Mouse (Mus musculus): ENCODE results near the gene Tbc1d14. TPM values are rescaled to one million over a fixed set of nuclear protein-coding genes. Genes with fewer than 3 reads are reported as not detected.

Gene Tbc1d14
- polyA plus RNA-seq, 1 experiment from 2014 or later = 59.7 TPM

DNA sequence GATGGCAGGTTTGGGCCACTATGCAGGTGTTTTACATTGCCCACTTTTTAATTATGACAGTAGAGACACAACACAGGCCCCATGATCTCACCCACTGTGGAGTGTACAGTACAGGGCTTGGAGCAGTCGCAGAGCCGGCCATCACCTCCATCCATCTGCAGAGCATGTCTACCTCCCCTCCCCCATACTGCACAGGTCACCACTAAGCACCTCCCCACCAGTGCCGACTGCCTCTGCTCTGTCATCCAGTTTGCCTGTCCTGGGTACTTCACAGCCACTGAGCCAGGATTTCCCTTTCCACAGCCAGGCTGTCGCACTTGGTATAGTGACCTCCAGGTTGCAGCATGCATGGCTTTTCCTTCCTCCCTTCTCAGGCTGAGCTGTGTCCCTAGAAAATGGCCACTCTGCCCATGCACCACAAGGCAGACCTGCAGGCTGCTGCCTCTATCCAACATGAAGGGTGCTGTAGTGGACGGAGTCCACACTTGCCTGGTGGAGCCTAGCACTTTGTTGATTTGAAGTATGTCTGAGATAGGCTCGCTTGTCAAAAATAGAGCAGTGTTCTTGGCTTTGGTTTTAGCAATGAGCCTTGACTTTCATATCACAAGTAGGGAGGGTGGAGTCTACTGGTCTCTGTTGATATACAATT, 143.2 kb downstream of the Tbc1d14 start:
- 81% methylated on average over 6 of the region's 6 CpGs for WGBS
- Histone ChIP-seq H3K4me1 (replicated peaks) (peaks cover 18% of the 10 kb centered on the region), H3K27me3 (no peaks in the 10 kb centered on the region), H3K36me3 (no peaks in the 10 kb centered on the region), H3K4me2 (replicated peaks) (no peak overlapping the region), H3K27ac (no peak overlapping the region), H3K4me3 (replicated peaks) (no peak overlapping the region), H3K9ac (replicated peaks) (no peak overlapping the region), H3K9me3 (no peaks in the 10 kb centered on the region)
- ATAC-seq = no peak

DNA sequence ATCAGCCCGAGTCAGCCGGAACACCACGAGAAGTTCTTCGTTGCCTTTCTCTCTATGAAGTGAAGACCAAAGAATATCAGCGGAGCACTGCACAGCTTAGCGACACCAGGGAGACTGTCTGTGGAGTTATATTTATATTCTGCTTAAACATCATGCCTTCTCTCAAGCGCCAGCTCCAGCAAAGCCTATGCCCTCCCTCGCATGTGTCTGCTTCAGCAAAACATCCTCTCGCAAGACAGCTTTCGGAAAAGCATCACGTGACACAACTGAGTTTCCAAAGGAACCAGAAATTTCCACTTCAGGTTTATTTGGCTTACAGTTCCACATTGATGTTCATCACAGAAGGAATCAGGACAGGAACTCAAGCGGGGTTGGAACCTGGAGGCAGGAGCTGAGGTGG, 145.2 kb downstream of the Tbc1d14 start:
- Histone ChIP-seq H3K9me3 (no peaks in the 10 kb centered on the region), H3K36me3 (no peaks in the 10 kb centered on the region), H3K4me2 (replicated peaks) (no peak overlapping the region), H3K27me3 (0 out of 2 replicates have a peak, but pooled peaks cover 5% of the 10 kb centered on the region), H3K4me1 (replicated peaks) (peaks cover 18% of the 10 kb centered on the region), H3K9ac (replicated peaks) (no peak overlapping the region), H3K27ac (no peak overlapping the region), H3K4me3 (replicated peaks) (no peak overlapping the region)
- 93% methylated on average over 12 of the region's 12 CpGs for WGBS
- ATAC-seq = no peak

DNA sequence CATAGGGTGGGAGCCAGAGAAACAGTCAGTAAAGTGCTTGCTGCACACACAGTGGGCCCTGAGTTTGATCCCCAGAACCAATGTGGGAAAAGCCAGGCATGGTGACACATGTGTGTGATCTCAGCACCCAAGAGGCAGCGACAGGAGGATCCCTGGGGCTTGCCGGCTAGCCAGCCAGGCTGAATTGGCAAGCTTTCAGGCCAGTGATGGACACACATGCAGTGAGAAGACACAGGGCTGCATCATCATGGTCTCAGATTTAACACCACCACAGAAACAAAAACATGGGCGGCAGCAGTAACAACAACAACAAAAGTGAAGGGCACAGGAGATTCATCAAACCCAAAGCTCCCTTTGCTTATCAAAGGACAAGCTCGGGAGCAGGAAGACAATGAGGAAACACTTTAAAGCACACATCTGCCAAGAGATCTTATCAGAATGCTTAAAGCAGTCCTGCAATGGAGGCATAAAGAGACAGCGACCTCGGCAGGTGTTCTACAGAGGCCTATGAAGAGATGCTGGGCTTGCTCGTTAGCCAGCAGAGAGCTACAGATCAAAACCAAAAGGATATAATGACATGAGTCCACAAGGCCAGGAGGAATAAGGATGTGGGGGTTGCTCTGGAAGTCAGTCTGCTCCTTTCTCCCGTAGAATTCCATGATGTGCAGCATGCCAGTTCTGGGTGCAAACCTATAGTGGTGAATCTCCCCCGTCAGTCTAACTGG, 146.7 kb downstream of the Tbc1d14 start:
- ATAC-seq = peak; percentile 53

DNA sequence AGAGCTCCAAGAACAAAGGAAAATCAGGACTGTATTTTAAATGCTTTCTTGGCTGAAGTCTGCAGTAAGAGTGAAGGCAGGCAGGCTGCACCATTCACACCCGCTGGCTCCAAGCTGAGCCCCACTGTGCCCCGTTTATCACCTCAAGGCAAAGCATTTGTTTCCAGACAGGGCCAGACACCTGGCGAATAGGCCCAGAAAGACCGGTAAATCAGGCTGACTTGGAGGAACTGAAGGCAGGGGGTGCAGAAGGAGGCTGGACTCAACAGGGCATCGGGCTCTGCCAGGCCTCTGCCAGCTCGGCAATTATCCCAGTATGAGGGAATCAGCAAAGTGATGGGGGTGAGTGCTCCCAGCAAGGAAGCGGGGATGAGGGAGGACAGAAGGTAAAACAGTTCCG, 148.0 kb downstream of the Tbc1d14 start:
- 43% methylated on average over 8 of the region's 8 CpGs for WGBS
- ATAC-seq = no peak
- H3K9ac ChIP-seq (replicated peaks) = no peak overlapping the region; the same call in 1 of the 2 replicates
- 0 out of 2 replicates have a peak, but pooled peaks cover 5% of the 10 kb centered on the region for H3K27me3 ChIP-seq
- peaks cover 18% of the 10 kb centered on the region for H3K4me1 ChIP-seq (replicated peaks)
- H3K27ac ChIP-seq = no peak overlapping the region; the same call in 1 of the 2 replicates
- no peaks in the 10 kb centered on the region for H3K36me3 ChIP-seq
- no peak overlapping the region for H3K4me3 ChIP-seq (replicated peaks)
- no peak overlapping the region for H3K4me2 ChIP-seq (replicated peaks)
- H3K9me3 ChIP-seq = no peaks in the 10 kb centered on the region

More for the DNA sequence above, 146.7 kb downstream of the Tbc1d14 start:
- Histone ChIP-seq H3K9ac (replicated peaks) (0 out of 2 replicates have a peak overlapping the region, but pooled peaks have one; percentile 46), H3K27ac (peak overlapping the region; percentile 68), H3K27me3 (0 out of 2 replicates have a peak, but pooled peaks cover 5% of the 10 kb centered on the region), H3K4me2 (replicated peaks) (no peak overlapping the region), H3K9me3 (no peaks in the 10 kb centered on the region), H3K4me3 (replicated peaks) (no peak overlapping the region), H3K36me3 (no peaks in the 10 kb centered on the region), H3K4me1 (replicated peaks) (peaks cover 18% of the 10 kb centered on the region)
- 48% methylated on average over 9 of the region's 9 CpGs for WGBS

DNA sequence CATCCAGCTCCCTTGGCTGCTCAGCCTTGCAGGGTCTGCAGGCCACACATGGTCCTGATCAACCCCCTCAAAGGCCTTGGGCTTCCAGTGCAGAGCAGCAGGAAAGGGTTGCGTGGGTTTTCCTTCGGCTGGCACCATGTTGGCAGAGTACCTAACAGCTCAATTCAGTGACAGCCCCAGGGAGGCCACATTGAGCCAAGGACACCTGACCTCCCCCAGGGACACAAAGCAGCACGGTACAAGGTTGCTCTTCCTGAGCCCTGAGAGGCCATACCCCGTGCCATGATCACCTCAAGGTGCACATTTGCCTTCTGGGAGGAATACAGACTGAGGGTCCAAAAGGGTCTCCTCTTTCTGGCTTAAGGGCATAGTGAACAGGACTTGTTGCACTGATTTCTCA, 148.5 kb downstream of the Tbc1d14 start:
- H3K27me3 ChIP-seq = 0 out of 2 replicates have a peak, but pooled peaks cover 5% of the 10 kb centered on the region
- no peak overlapping the region for H3K4me3 ChIP-seq (replicated peaks)
- WGBS = 63% methylated on average over 4 of the region's 4 CpGs
- peaks cover 18% of the 10 kb centered on the region for H3K4me1 ChIP-seq (replicated peaks)
- no peaks in the 10 kb centered on the region for H3K36me3 ChIP-seq
- no peak overlapping the region for H3K27ac ChIP-seq
- no peaks in the 10 kb centered on the region for H3K9me3 ChIP-seq
- H3K4me2 ChIP-seq (replicated peaks) = no peak overlapping the region
- no peak overlapping the region; the same call in 1 of the 2 replicates for H3K9ac ChIP-seq (replicated peaks)
- no peak for ATAC-seq

DNA sequence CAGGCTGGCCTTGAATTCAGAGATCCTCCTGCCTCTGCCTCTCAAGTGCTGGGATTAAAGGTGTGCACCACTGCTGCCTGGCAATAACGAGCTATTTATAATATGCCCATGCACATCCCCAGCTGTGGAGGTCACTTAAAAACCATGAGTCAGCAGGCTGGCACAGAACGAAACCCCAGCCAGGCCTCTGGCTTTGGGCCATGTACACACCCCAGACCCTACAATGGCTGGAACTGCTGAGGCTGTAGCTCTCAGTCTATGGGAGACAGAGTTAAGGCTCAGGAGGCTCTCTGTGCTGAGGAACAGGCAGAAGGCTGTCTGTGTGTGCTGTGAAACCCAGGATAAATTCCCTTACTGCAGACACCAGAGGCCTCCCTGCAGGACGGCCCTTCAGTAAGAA, 152.3 kb downstream of the Tbc1d14 start:
- 75% methylated on average over 3 of the region's 3 CpGs for WGBS
- Histone ChIP-seq H3K9ac (replicated peaks) (no peak overlapping the region), H3K4me2 (replicated peaks) (no peak overlapping the region), H3K4me3 (replicated peaks) (no peak overlapping the region), H3K4me1 (replicated peaks) (0 out of 2 replicates have a peak, but pooled peaks cover 5% of the 10 kb centered on the region), H3K9me3 (no peaks in the 10 kb centered on the region), H3K27ac (no peak overlapping the region), H3K36me3 (no peaks in the 10 kb centered on the region), H3K27me3 (0 out of 2 replicates have a peak, but pooled peaks cover 5% of the 10 kb centered on the region)
- ATAC-seq = no peak

Other genes with a start within 250 kb of the Tbc1d14 start
- 16.3 and 17.4 TPM in 2 replicates for gene Sorcs2, start 195.1 kb downstream of the Tbc1d14 start, polyA plus RNA-seq (2015; fragmentation: Nextera tagmentation; extraction: Ambion mirVana)
- 45.3 and 47.3 TPM in 2 replicates for gene Grpel1, start 128.3 kb downstream of the Tbc1d14 start, polyA plus RNA-seq (2015; fragmentation: Nextera tagmentation; extraction: Ambion mirVana)
- 2.9 and 3.0 TPM in 2 replicates for gene Tada2b, start 109.0 kb downstream of the Tbc1d14 start, polyA plus RNA-seq (2015; fragmentation: Nextera tagmentation; extraction: Ambion mirVana)
- 4.5 and 5.2 TPM in 2 replicates for gene Ccdc96, start 108.7 kb downstream of the Tbc1d14 start, polyA plus RNA-seq (2015; fragmentation: Nextera tagmentation; extraction: Ambion mirVana)
- 39.4 and 40.5 TPM in 2 replicates for gene D5Ertd579e, start 102.7 kb upstream of the Tbc1d14 start, polyA plus RNA-seq (2015; fragmentation: Nextera tagmentation; extraction: Ambion mirVana)
- 23.7 and 27.6 TPM in 2 replicates for gene Bloc1s4, start 155.4 kb upstream of the Tbc1d14 start, polyA plus RNA-seq (2015; fragmentation: Nextera tagmentation; extraction: Ambion mirVana)
- gene Mrfap1, start 203.5 kb upstream of the Tbc1d14 start, polyA plus RNA-seq (2015; fragmentation: Nextera tagmentation; extraction: Ambion mirVana) = 296 and 302 TPM in 2 replicates
- 8.2 and 10.2 TPM in 2 replicates for gene Man2b2, start 237.4 kb upstream of the Tbc1d14 start, polyA plus RNA-seq (2015; fragmentation: Nextera tagmentation; extraction: Ambion mirVana)